Mouse (Mus musculus) ES-E14 (cell line): ENCODE measurements around the gene Bcap31. TPM values are rescaled to one million over a fixed set of nuclear protein-coding genes. Genes with fewer than 3 reads are reported as not detected.
"Not testable (repeated sequence)": the region's sequence is repeated elsewhere in the genome, so short reads cannot be mapped to it uniquely, and the experiment has no call there.

Experiments
- DNase-seq: peaks from one replicate; pipeline ENCODE4 v3.0.0-alpha.2; 2013; ENCODE audit warnings: low read depth, low spot score
- H3K27ac ChIP-seq: 2 replicates; pipeline ENCODE4 v1.5.1; 2012; ENCODE audit warnings: low read depth, mild to moderate bottlenecking, low read length, moderate library complexity, mixed read lengths; ENCODE audit not compliant: poor library complexity, insufficient read depth, severe bottlenecking
- H3K36me3 ChIP-seq: 2 replicates; pipeline ENCODE4 v1.6.1; 2012; ENCODE audit warnings: mild to moderate bottlenecking, low read length, moderate library complexity, mixed read lengths; ENCODE audit not compliant: control insufficient read depth, poor library complexity, insufficient read depth, severe bottlenecking
- H3K4me1 ChIP-seq, 2 experiments: fragments of 150-350 bp in 1 of 2; sonication (generic) in 1 of 2; 2 replicates each; pipeline ENCODE4 v1.6.1; 2012; ENCODE audit warnings: low read length in 2 of 2, mild to moderate bottlenecking in 1 of 2, mixed read lengths in 1 of 2; ENCODE audit not compliant: control insufficient read depth in 2 of 2, insufficient read depth in 2 of 2, poor library complexity in 1 of 2
- H3K4me3 ChIP-seq, 2 experiments: fragments of 150-350 bp in 1 of 2; sonication (generic) in 1 of 2; 2 replicates each; pipeline ENCODE4 v1.5.1; 2012; ENCODE audit warnings: low read length in 2 of 2, low read depth in 1 of 2, mild to moderate bottlenecking in 1 of 2, mixed read lengths in 1 of 2; ENCODE audit not compliant: insufficient read depth in 1 of 2, poor library complexity in 1 of 2, severe bottlenecking in 1 of 2
- H3K9ac ChIP-seq: 2 replicates; pipeline ENCODE4 v1.6.1; 2012; ENCODE audit warnings: low read depth, mild to moderate bottlenecking, low read length, mixed read lengths; ENCODE audit not compliant: poor library complexity, insufficient read depth, severe bottlenecking
- H3K9me3 ChIP-seq: fragments of 150-350 bp; sonication (generic); 2 replicates; pipeline ENCODE4 v1.6.1; 2012; ENCODE audit warnings: low read depth, mild to moderate bottlenecking, low read length; ENCODE audit not compliant: control insufficient read depth, insufficient read depth
- CHD2 ChIP-seq: IDR thresholded peaks from 2 replicates; pipeline ENCODE4 v1.6.1; 2014; ENCODE audit warnings: mild to moderate bottlenecking, low read depth, low read length, inconsistent platforms
- HCFC1 ChIP-seq: IDR thresholded peaks from 2 replicates; pipeline ENCODE4 v1.6.1; 2012; ENCODE audit warnings: low read length, inconsistent platforms, borderline replicate concordance; ENCODE audit not compliant: insufficient read depth
- MAFK ChIP-seq: IDR thresholded peaks from 2 replicates; pipeline ENCODE4 v1.6.1; 2014; ENCODE audit warnings: mild to moderate bottlenecking, low read depth, low read length, inconsistent platforms; ENCODE audit not compliant: insufficient read depth
- ZC3H11A ChIP-seq: IDR thresholded peaks from 2 replicates; pipeline ENCODE4 v1.6.1; 2012; ENCODE audit warnings: low read depth, mild to moderate bottlenecking, inconsistent platforms, low read length, borderline replicate concordance
- ZNF384 ChIP-seq: IDR thresholded peaks from 2 replicates; pipeline ENCODE4 v1.6.1; 2012; ENCODE audit warnings: low read depth, low read length, inconsistent platforms
- in situ Hi-C, 2 experiments: fragments of 600-800 bp; cut with MboI; formaldehyde crosslinking; loops; one replicate each; pipeline ENCODE4 v1.15.1; 2025; ENCODE audit warnings: low sequenced_read_pairs in 2 of 2, inconsistent platforms in 1 of 2; ENCODE audit not compliant: unreplicated experiment in 2 of 2
- total RNA-seq: library from RNA; depleted of rRNA; stranded (reverse); fragments of 300-350 nt; gene quantifications from 2 replicates; pipeline ENCODE4 v1.2.3, GENCODE M21; 2012

Gene Bcap31
- total RNA-seq, 1 experiment = 246 TPM

DNA sequence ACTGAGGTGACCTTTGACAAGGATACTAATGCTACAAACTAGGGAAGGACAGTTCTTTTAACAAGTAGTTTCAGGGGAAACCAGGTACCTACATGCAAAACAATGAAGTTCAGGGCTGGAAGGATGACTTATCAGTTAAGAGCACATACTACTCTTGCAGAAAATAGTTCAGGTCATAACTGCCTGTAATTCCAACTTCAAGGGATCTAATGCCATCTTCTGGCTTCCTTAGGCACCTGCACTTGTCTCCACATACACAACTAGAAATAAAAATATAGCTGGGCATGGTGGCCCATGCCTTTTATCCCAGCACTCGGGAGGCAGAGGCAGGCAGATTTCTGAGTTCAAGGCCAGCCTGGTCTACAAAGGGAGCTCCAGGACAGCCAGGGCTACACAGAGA lies 33.0 kb upstream of the Bcap31 start:
- no peak overlapping the region for H3K4me3 ChIP-seq
- TF ChIP-seq CHD2 (no peak), MAFK (no peak)
- H3K4me1 ChIP-seq = no peaks in the 10 kb centered on the region
- in situ Hi-C loops = no loop called here
- no peak overlapping the region for H3K27ac ChIP-seq
- no peaks in the 10 kb centered on the region for H3K9me3 ChIP-seq
- no peaks in the 10 kb centered on the region for H3K36me3 ChIP-seq
- no peak overlapping the region for H3K9ac ChIP-seq
- DNase-seq = no peak

DNA sequence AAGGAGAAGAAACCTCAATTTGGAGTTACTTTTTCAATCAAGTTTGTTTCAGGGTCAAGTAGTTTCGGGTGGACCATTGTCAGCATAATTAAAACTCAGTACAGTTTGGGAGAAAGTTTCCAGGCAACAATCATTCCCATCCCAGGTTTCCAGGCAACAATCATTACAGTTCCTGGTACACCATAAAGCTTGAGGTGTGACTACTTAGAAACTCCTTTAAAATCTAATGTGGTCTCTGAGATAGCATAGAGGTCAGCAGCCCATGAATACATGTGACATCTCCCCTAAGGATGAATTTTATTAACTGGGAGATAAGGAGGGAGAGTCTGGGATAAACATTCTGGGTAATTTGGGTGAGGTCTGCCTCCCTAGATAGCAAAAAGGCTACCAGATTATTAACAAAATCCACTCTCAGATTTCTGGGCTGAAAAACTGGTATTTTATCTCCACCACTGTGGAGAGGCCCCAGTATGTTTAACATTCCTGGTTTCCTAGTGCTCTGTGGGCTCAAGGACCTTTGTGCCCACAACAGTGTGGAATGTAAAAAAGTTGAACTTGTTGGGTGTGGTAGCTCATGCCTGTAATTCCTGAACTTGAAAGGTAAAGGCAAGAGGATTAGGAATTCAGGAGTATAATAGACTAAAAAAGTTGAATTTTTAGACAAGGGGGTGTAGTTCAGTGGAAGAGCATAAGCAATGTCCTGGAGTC lies 29.0 kb upstream of the Bcap31 start:
- Histone ChIP-seq H3K27ac (no peak overlapping the region), H3K4me1 (peaks cover 0 to 3% of the 10 kb centered on the region in 2 experiments; a peak in 1 of 4 replicates), H3K36me3 (no peaks in the 10 kb centered on the region), H3K4me3 (no peak overlapping the region), H3K9me3 (no peaks in the 10 kb centered on the region), H3K9ac (no peak overlapping the region)
- TF ChIP-seq ZNF384 = no peak
- TF ChIP-seq HCFC1 = no peak
- no peak for TF ChIP-seq MAFK
- no peak for TF ChIP-seq CHD2
- TF ChIP-seq ZC3H11A = no peak
- in situ Hi-C loops = no loop called here
- no peak for DNase-seq

DNA sequence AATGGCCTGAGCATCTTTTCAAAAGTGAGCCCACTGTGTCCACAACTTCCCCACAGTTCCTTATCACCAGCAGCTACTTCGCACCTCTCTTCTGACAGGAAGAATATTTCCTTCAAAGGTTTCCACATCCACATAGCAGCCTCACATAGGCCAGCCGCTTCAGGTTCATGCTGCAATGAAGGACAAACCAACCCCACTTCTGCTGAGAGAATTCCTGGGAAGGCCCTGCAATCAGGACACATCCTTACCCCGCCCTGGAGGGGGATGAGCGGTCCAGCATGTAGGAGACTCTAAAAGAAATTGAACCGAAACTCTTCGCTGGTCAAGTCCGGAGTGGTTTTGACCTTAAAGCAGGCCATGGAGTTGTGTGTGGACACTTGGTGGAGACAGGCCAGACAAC lies 23.9 kb upstream of the Bcap31 start:
- H3K4me3 ChIP-seq = peak overlapping the region in 1 of 2 experiments; percentile 12; a peak in 1 of 4 replicates
- H3K9me3 ChIP-seq, H3K36me3 ChIP-seq, DNase-seq, in situ Hi-C loops, H3K9ac ChIP-seq: not testable (repeated sequence)
- peak overlapping the region; percentile 79 for H3K27ac ChIP-seq
- H3K4me1 ChIP-seq = peaks cover 5 to 13% of the 10 kb centered on the region in 2 experiments; a peak in 3 of 4 replicates

DNA sequence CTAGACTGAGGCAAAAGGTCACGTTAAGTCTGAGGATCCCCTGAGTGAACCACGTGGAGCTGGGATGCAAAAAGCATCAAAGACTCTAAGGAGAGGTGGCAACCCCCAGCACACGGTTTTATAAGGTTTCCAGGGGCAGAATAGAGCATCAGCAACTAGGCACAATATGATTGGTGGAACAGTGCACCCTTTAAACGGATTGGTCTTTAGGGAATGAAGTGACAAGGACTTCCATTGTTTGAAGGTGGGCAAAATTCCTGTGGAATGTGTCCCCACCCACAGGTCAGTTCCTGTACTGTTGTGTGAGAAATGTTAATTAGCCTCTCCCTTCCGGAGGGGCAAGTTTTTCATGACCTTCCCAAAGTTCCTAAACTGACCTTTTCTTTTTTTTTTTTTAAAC lies 23.2 kb upstream of the Bcap31 start:
- DNase-seq = no peak
- H3K36me3 ChIP-seq = no peaks in the 10 kb centered on the region
- no peak for TF ChIP-seq ZC3H11A
- TF ChIP-seq HCFC1 = no peak
- no peak for TF ChIP-seq ZNF384
- TF ChIP-seq CHD2 = 0 out of 2 replicates have a peak, but pooled peaks have one; percentile 8
- H3K9ac ChIP-seq = peak overlapping the region; percentile 54; the same call in 1 of the 2 replicates
- H3K4me3 ChIP-seq = no peak overlapping the region
- H3K4me1 ChIP-seq = peaks cover 5 to 13% of the 10 kb centered on the region in 2 experiments; a peak in 3 of 4 replicates
- H3K9me3 ChIP-seq = no peaks in the 10 kb centered on the region
- in situ Hi-C loops = no loop called here
- peak overlapping the region; percentile 94 for H3K27ac ChIP-seq

DNA sequence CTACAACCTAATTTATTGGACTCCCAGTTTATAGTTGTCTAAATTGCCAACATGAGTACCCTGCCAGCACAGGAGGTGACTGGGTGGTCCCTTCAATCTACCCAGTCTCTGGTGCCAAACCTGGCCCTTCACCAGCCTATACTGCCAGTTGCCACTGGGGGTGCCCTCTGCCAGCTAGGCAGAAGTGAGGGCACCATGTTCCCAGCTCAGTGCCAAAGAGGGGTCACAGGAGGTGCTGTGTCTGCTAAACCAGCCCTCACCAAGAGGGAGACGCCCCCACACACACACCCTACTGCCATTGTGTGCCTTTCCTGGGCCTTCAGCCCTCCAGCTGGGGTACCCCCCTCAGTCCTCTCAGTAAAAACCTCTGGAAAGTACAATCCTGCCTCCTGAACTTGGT lies 22.2 kb upstream of the Bcap31 start:
- peak overlapping the region; percentile 54; the same call in 1 of the 2 replicates for H3K9ac ChIP-seq
- no peak overlapping the region for H3K4me3 ChIP-seq
- no peaks in the 10 kb centered on the region for H3K36me3 ChIP-seq
- in situ Hi-C loops = no loop called here
- H3K4me1 ChIP-seq = peaks cover 5 to 13% of the 10 kb centered on the region in 2 experiments; a peak in 3 of 4 replicates
- peak overlapping the region; percentile 94 for H3K27ac ChIP-seq
- H3K9me3 ChIP-seq = no peaks in the 10 kb centered on the region
- no peak for DNase-seq
- TF ChIP-seq CHD2 (no peak), HCFC1 (no peak), MAFK (no peak), ZC3H11A (no peak), ZNF384 (no peak)
